Mouse (Mus musculus) heart, postnatal 0 days (tissue): ENCODE data around the gene Tada2b.

ENCODE experiments used
- CTCF ChIP-seq: IDR thresholded peaks from 2 replicates; pipeline ENCODE4 v1.5.1; 2016; ENCODE audit warnings: antibody characterized with exemption, control low read depth, low read depth
- EP300 ChIP-seq: IDR thresholded peaks from 2 replicates; pipeline ENCODE4 v1.6.1; 2016; ENCODE audit warnings: antibody characterized with exemption, low read depth

DNA sequence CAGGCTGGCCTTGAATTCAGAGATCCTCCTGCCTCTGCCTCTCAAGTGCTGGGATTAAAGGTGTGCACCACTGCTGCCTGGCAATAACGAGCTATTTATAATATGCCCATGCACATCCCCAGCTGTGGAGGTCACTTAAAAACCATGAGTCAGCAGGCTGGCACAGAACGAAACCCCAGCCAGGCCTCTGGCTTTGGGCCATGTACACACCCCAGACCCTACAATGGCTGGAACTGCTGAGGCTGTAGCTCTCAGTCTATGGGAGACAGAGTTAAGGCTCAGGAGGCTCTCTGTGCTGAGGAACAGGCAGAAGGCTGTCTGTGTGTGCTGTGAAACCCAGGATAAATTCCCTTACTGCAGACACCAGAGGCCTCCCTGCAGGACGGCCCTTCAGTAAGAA lies 43.3 kb downstream of the Tada2b start:
- TF ChIP-seq EP300: no peak
- TF ChIP-seq CTCF: no peak
